Mouse (Mus musculus) kidney, adult 10 weeks (tissue): Measurements from ENCODE around the gene Comp. TPM values are rescaled to one million over a fixed set of nuclear protein-coding genes. Genes with fewer than 3 reads are reported as not detected.

ENCODE experiments used
- polyA plus RNA-seq: library from polyadenylated mRNA; stranded (reverse); fragments of 350-450 nt; fragmentation: Illumina TruSeq; extraction: RNeasy Lipid Tissue Mini Kit (QIAGEN cat#74804); gene quantifications from one replicate; pipeline ENCODE4 v1.2.3, GENCODE M21; 2014; ENCODE audit warnings: low read depth, low replicate concordance

Comp gene
- polyA plus RNA-seq = not detected

DNA sequence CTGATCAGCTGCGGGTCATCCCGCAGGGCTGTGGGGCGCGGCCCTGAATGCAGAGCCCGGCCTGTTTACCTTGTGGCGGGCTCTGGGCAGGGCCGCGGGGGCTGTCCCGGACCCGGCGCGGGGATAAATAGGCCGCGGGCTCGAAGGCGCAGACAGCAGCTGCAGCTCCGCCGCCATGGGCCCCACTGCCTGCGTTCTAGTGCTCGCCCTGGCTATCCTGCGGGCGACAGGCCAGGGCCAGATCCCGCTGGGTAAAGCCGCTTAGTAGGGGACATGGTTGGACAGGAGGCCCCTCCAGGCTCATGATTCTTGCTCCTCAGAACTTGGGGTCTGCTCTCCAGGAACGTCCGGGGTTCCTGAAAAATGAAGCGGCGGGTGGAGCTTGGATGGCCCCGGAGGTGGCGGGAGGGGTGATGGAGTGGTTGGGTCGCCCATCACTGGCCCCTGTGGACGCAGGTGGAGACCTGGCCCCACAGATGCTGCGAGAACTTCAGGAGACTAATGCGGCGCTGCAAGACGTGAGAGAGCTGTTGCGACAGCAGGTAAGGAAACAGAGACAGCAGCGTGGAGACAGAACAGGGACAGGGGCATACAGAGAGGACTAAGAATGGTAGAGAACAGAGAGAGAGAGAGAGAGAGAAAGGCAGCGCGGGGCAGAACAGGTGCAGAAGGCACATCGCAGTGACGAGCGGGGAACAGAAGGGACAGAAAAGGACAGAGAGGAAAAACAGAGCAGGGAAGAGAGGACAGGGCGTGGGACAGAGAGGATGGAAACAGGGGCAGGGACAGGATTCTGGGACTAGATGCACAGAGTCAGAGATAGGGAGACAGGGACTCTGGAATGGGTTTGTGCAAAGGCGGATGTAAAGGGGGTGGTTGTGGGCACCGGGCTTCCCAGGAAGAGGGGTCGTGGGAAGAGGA is at the start of gene Comp:
Comp (plus strand) TSS at position 162 of the 921 bp plus-strand sequence.

DNA sequence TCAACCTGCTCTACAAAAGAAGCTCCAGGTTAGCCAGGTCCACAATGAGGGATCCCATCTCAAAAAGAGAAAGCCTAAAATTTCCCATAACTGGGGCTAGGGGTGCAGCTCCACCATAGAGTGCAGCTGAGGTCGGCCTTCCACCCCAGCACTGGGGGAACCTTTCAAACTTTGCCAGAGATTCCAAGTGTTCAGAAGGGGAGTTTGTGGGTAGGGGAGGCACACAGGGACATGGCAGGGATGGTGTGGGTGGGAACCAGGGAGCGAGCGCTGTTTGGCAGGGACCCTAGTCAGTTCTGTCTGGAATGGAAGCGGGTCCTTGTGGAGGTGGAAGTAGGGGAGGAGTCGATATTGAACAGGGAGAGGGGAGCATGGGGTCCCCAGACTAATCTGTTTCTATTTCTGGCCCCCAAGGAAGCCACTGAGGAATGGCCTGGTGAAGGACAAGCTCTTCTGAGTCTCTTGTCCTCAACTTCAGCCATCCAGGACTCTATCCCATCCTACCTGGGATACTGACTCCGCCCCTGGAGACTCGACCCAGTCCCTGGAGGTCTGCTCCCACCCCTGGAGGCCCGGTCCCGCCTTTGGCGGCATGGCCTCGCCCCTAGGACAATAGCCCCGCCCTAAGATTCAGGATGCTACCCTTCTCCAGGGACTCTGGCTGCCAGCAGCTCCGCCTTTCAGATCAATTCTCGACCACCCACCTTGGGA is 44.1 kb upstream of the Comp start, which contains the start of gene Gdf1:
Gdf1 (plus strand) TSS at position 694 of the 711 bp plus-strand sequence.

DNA sequence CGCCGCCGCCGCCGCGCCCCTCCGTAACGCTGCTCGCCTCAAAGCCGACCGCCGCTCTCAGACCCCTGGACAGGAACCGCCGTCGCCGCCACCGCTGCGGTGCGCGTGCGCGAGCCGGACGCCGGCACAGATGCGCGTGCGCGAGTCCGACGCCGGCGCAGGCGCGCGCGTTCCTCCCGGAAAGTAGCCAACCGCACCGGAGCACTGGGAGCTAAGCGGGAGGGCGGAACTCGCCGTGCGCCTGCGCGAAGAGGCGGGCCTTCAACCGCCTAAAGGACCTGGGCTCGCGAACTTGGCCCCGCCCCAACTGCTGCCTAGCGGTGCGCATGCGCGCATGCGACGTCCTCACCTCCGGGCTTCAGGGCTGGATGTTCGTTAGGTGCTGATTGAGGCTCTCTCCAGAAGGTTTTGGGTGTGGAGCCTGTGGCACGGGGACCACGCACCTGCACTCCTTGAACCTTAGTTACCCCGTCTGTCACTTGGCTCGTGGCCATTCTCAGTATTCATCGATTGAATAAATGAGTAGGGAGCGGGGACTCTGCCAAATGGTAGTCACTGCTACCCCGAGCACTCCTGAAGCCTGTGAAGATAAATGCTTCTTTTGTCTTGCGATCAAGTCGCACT is 20.1 kb upstream of the Comp start, which contains the start of gene Upf1:
Upf1 (minus strand) TSS at position 85 of the 624 bp plus-strand sequence.

Other genes with a start within 250 kb of the Comp start
- gene Nr2c2ap, start 242.2 kb upstream of the Comp start, polyA plus RNA-seq = 1.2 TPM
- 0.81 TPM for gene Rfxank, start 234.4 kb upstream of the Comp start, polyA plus RNA-seq
- gene Borcs8, start 234.1 kb upstream of the Comp start, polyA plus RNA-seq = 9.1 TPM
- gene Mef2b, start 233.8 kb upstream of the Comp start, polyA plus RNA-seq = not detected
- gene Tmem161a, start 201.2 kb upstream of the Comp start, polyA plus RNA-seq = 4.8 TPM
- 4.1 TPM for gene Slc25a42, start 161.3 kb upstream of the Comp start, polyA plus RNA-seq
- gene Sugp2, start 139.3 kb upstream of the Comp start, polyA plus RNA-seq = 3.2 TPM
- gene Armc6, start 139.1 kb upstream of the Comp start, polyA plus RNA-seq = 0.93 TPM
- not detected for gene Homer3, start 90.7 kb upstream of the Comp start, polyA plus RNA-seq
- 2.9 TPM for gene Ddx49, start 71.1 kb upstream of the Comp start, polyA plus RNA-seq
- 0.65 TPM for gene Cope, start 71.0 kb upstream of the Comp start, polyA plus RNA-seq
- not detected for gene Cers1, start 57.8 kb upstream of the Comp start, polyA plus RNA-seq
- not detected for gene Gdf1, start 43.7 kb upstream of the Comp start, polyA plus RNA-seq
- 1.9 TPM for gene Upf1, start 20.3 kb upstream of the Comp start, polyA plus RNA-seq
- 0.93 TPM for gene Crtc1, start 66.0 kb downstream of the Comp start, polyA plus RNA-seq
- gene Klhl26, start 103.4 kb downstream of the Comp start, polyA plus RNA-seq = 2.1 TPM
- gene Tmem59l, start 113.8 kb downstream of the Comp start, polyA plus RNA-seq = not detected
- not detected for gene Crlf1, start 119.6 kb downstream of the Comp start, polyA plus RNA-seq
- gene Rex1bd, start 133.2 kb downstream of the Comp start, polyA plus RNA-seq = 0.77 TPM
- gene Uba52, start 137.2 kb downstream of the Comp start, polyA plus RNA-seq = 2.4 TPM
- 2.8 TPM for gene Fkbp8, start 154.2 kb downstream of the Comp start, polyA plus RNA-seq
- 9.4 TPM for gene Kxd1, start 154.4 kb downstream of the Comp start, polyA plus RNA-seq
- gene Ell, start 165.9 kb downstream of the Comp start, polyA plus RNA-seq = 0.32 TPM
- gene Isyna1, start 220.8 kb downstream of the Comp start, polyA plus RNA-seq = not detected
- not detected for gene Ssbp4, start 235.3 kb downstream of the Comp start, polyA plus RNA-seq
- not detected for gene Lrrc25, start 242.6 kb downstream of the Comp start, polyA plus RNA-seq